Mouse (Mus musculus) cerebral cortex, adult 2 months (tissue): Measurements from ENCODE around the gene Ero1l.

ENCODE experiments used
- WGBS: fragments of 180-500 bp; shearing (Covaris S2); methylation state at CpG from one replicate; pipeline ENCODE4 v1.1.7; 2018; 5-methylcytosine and 5-hydroxymethylcytosine counted together

Gene Ero1l

GRCm38 (mm10) chr14:45304389-45304788 lies 14.2 kb downstream of the Ero1l start:
- 60% methylated on average over 4 of the region's 4 CpGs for WGBS

- WGBS = 66% methylated on average over 4 of the region's 4 CpGs
Measured at GRCm38 (mm10) chr14:45303939-45304338, 14.6 kb downstream of the Ero1l start.

GRCm38 (mm10) chr14:45291608-45292007 lies 27.0 kb downstream of the Ero1l start:
- 69% methylated on average over 4 of the region's 4 CpGs for WGBS

GRCm38 (mm10) chr14:45282066-45282465 lies 36.5 kb downstream of the Ero1l start:
- 93% methylated on average over 3 of the region's 3 CpGs for WGBS

DNA sequence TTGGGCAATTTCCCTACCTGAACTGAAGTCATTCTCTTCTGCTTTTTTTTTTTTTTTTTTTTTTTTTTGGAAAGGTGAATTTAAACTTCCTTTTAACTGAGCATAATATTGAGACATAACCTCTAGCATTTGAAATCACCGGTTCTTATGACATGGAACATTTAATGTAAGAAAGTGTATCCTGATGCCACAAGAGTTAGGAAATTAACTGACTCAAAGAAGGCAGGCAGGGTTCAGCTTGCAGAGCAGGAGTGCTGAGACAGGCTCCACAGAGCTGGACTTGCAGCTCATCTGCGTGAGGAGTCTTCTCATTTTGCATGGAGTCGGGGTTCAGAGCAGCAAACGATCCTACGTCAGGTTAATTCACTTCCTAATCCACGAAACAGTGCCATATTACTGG lies 42.8 kb downstream of the Ero1l start:
- 94% methylated on average over 6 of the region's 6 CpGs for WGBS

DNA sequence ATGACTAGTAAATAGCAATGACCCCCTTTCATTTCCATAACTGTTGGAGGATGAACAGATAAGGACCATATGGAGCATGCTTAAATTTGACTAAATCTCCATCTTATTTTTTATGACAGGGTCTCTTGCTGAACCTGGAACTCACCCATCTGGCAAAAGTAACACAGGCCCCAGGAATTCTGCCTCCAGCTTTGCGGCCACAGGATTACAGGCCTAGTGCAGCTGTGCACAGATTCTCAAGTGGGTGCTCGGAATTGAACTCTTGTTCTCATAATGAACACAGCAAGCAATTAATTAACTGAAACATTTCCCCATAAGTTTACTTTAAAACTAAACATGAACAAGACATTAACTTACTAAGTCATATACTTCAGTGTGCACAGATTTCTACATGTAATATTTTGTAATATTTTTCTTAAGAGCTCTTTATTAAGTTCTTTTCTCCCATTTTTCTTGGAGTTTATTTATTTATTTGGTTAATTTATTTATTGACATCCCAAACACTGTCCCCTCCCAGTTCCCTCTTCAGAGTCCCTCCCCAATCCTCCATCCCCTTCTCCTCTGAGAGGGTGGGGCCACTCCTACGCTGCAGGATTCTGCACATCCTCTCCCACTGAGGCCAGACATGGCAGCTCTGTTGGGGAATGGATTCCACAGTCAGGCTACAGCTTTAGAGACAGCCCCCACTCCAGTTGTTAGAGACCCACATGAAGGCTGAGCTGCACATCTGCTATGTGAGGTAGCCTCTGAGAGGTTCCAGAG lies 54.6 kb downstream of the Ero1l start:
- 92% methylated on average over 3 of the region's 3 CpGs for WGBS

DNA sequence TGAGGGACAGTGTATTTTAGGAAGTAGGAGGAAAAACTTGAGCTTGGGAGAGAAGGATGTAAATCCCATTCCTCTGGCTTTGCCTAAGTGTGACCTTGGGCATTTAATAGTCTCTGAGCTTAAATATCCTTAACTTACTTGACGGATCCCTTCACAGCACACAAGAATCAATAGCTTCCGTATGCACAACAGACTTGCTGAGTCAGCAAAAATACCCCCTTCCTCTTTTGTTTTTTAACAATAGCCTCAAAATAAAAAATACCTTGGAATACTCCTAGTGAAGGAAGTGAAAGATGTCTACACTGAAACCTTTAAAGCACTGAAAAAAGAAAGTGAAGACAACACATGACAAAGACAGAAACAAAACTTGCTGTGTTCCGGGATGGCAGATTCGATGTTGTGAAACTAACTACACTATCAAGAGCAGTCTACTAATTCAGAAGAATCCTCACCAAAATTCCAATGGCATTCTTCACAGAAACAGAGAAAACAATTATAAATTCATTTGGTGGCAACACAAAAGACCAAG lies 67.0 kb downstream of the Ero1l start:
- WGBS = 83% methylated on average over 4 of the region's 4 CpGs

GRCm38 (mm10) chr14:45241613-45242012 lies 77.0 kb downstream of the Ero1l start:
- 61% methylated on average over 1 of the region's 1 CpGs for WGBS

- 79% methylated on average over 2 of the region's 2 CpGs for WGBS
Measured at GRCm38 (mm10) chr14:45239042-45239441, 79.5 kb downstream of the Ero1l start.
